Mouse (Mus musculus): ENCODE measurements around the gene Fam135a.

DNA sequence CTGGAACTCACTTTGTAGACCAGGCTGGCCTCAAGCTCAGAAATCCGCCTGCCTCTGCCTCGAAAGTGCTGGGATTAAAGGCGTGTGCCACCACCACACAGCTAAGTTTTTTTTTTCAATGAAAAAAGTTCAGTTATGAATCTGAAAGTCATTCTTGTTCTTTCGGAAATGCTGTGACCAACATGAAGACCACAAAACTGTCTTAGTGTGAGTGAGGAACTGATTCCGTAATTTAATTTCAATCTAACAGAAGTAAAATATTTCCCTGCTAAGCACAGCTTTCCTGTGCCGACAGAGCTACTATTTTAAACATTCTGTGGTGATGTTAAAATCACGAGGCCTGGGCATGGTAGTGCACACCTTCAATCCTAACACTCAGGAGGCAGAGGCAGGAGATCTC lies 7.7 kb downstream of the Fam135a start:
- TF ChIP-seq EP300 (IDR thresholded peaks at IDR 0.05; ENCODE audit: low read depth) (no peak), CTCF (IDR thresholded peaks at IDR 0.05; ENCODE audit: low read depth) (no peak)
